Mouse (Mus musculus) lung, embryonic 16.5 days (tissue): ENCODE results near the gene Pglyrp3. TPM values are rescaled to one million over a fixed set of nuclear protein-coding genes. Genes with fewer than 3 reads are reported as not detected.
A peak's percentile ranks its signal among the peaks of the same experiment; 100 is the strongest.
"Not testable (repeated sequence)": the region's sequence is repeated elsewhere in the genome, so short reads cannot be mapped to it uniquely, and the experiment has no call there.

ENCODE experiments used
- ATAC-seq: fragments of 200-750 bp; cut with Nextera tagmentation; 2 replicates; pipeline ENCODE4 v1.8.0; 2017; ENCODE audit warnings: low read depth, mild to moderate bottlenecking, moderate library complexity
- H3K27ac ChIP-seq: fragments of 300-500 bp; sonication (generic); 2 replicates; pipeline ENCODE4 v1.5.1; 2014; ENCODE audit warnings: mild to moderate bottlenecking, control low read depth, low read length
- H3K27me3 ChIP-seq: fragments of 300-500 bp; sonication (generic); 2 replicates; pipeline ENCODE4 v1.6.1; 2014; ENCODE audit warnings: low read depth, low read length, mixed read lengths; ENCODE audit not compliant: control insufficient read depth, insufficient read depth
- H3K36me3 ChIP-seq: fragments of 300-500 bp; sonication (generic); 2 replicates; pipeline ENCODE4 v1.6.1; 2014; ENCODE audit warnings: low read length; ENCODE audit not compliant: control insufficient read depth, insufficient read depth
- H3K4me1 ChIP-seq: fragments of 300-500 bp; sonication (generic); replicated peaks from 2 replicates; pipeline ENCODE4 v1.6.1; 2014; ENCODE audit warnings: low read length, mixed read lengths; ENCODE audit not compliant: control insufficient read depth, insufficient read depth
- H3K4me2 ChIP-seq: fragments of 300-500 bp; sonication (generic); 2 replicates; pipeline ENCODE4 v1.6.1; 2014; ENCODE audit warnings: low read depth, low read length, control low read depth
- H3K4me3 ChIP-seq: fragments of 300-500 bp; sonication (generic); 2 replicates; pipeline ENCODE4 v1.5.1; 2014; ENCODE audit warnings: mild to moderate bottlenecking, low read length, control low read depth
- H3K9ac ChIP-seq: fragments of 300-500 bp; sonication (generic); 2 replicates; pipeline ENCODE4 v1.6.1; 2014; ENCODE audit warnings: low read length, control low read depth
- H3K9me3 ChIP-seq: fragments of 300-500 bp; sonication (generic); 2 replicates; pipeline ENCODE4 v1.6.1; 2016; ENCODE audit warnings: low read length; ENCODE audit not compliant: control insufficient read depth
- WGBS: fragments of 180-500 bp; shearing (Covaris S2); extraction: QIAGEN DNeasy Blood & Tissue Kit; methylation state at CpG from one replicate; pipeline ENCODE4 v1.1.7; 2014; 5-methylcytosine and 5-hydroxymethylcytosine counted together
- microRNA-seq: library from miRNA; unstranded; fragments of <30 nt; microRNA quantifications from one replicate; pipeline ENCODE4, GENCODE M21; 2016
- polyA plus RNA-seq: library from polyadenylated mRNA; unstranded; fragments of >200 nt; fragmentation: Nextera tagmentation; extraction: Ambion mirVana; gene quantifications from 2 replicates; pipeline ENCODE4 v1.2.1, GENCODE M21; 2015

The Pglyrp3 gene
- not detected in 2 replicates for polyA plus RNA-seq

GRCm38 (mm10) chr3:92014283-92014682, at the start of gene Pglyrp3:
TSS of gene Pglyrp3 (plus strand) at chr3:92014583.
- no peak within 1 kb of the TSS for H3K9ac ChIP-seq
- H3K27me3 ChIP-seq, result no peaks in the 10 kb centered on the region
- H3K4me3 ChIP-seq, result no peak within 1 kb of the TSS
- 83% methylated on average over 1 of the region's 1 CpGs for WGBS
- no peaks in the 10 kb centered on the region for H3K36me3 ChIP-seq
- no peak within 1 kb of the TSS for H3K27ac ChIP-seq
- H3K4me2 ChIP-seq, result no peak within 1 kb of the TSS
- no peak for ATAC-seq
- H3K9me3 ChIP-seq, result no peaks in the 10 kb centered on the region
- no peaks in the 10 kb centered on the region for H3K4me1 ChIP-seq

- Histone ChIP-seq H3K9ac (no peak overlapping the region), H3K27ac (no peak overlapping the region), H3K9me3 (no peaks in the 10 kb centered on the region), H3K4me1 (no peaks in the 10 kb centered on the region), H3K4me3 (no peak overlapping the region), H3K27me3 (no peaks in the 10 kb centered on the region), H3K36me3 (no peaks in the 10 kb centered on the region), H3K4me2 (no peak overlapping the region)
- no peak for ATAC-seq
- 59% methylated on average over 1 of the region's 1 CpGs for WGBS
Measured at GRCm38 (mm10) chr3:92011001-92011400, 3.4 kb upstream of the Pglyrp3 start.

GRCm38 (mm10) chr3:92024541-92024940, 10.2 kb downstream of the Pglyrp3 start:
- H3K9ac ChIP-seq, H3K4me2 ChIP-seq, H3K27ac ChIP-seq, H3K4me1 ChIP-seq, H3K36me3 ChIP-seq, ATAC-seq, H3K4me3 ChIP-seq, H3K9me3 ChIP-seq, H3K27me3 ChIP-seq: not testable (repeated sequence)
- 52% methylated on average over 24 of the region's 24 CpGs for WGBS

GRCm38 (mm10) chr3:92033203-92033602, 18.8 kb downstream of the Pglyrp3 start:
- H3K36me3 ChIP-seq, result no peaks in the 10 kb centered on the region
- whole genome bisulfite sequencing, result 43% methylated on average over 2 of the region's 2 CpGs
- H3K4me3 ChIP-seq, result no peak overlapping the region
- no peak overlapping the region for H3K4me2 ChIP-seq
- no peak overlapping the region for H3K9ac ChIP-seq
- H3K27me3 ChIP-seq, result no peaks in the 10 kb centered on the region
- ATAC-seq, result no peak
- no peaks in the 10 kb centered on the region for H3K9me3 ChIP-seq
- H3K4me1 ChIP-seq, result no peaks in the 10 kb centered on the region
- no peak overlapping the region for H3K27ac ChIP-seq

- H3K4me1 ChIP-seq, result no peaks in the 10 kb centered on the region
- 31% methylated on average over 1 of the region's 1 CpGs for WGBS
- no peak overlapping the region for H3K4me2 ChIP-seq
- no peak for ATAC-seq
- H3K36me3 ChIP-seq, result no peaks in the 10 kb centered on the region
- no peak overlapping the region for H3K9ac ChIP-seq
- H3K4me3 ChIP-seq, result no peak overlapping the region
- H3K27ac ChIP-seq, result no peak overlapping the region
- H3K27me3 ChIP-seq, result no peaks in the 10 kb centered on the region
- no peaks in the 10 kb centered on the region for H3K9me3 ChIP-seq
Measured at GRCm38 (mm10) chr3:92033892-92034291, 19.5 kb downstream of the Pglyrp3 start.

- H3K36me3 ChIP-seq, result no peaks in the 10 kb centered on the region
- no peak overlapping the region for H3K4me2 ChIP-seq
- no peaks in the 10 kb centered on the region for H3K9me3 ChIP-seq
- no peak overlapping the region for H3K27ac ChIP-seq
- H3K4me1 ChIP-seq, result no peaks in the 10 kb centered on the region
- H3K27me3 ChIP-seq, result no peaks in the 10 kb centered on the region
- WGBS, result 49% methylated on average over 6 of the region's 6 CpGs
- H3K9ac ChIP-seq, result no peak overlapping the region
- ATAC-seq, result no peak
- no peak overlapping the region for H3K4me3 ChIP-seq
Measured at GRCm38 (mm10) chr3:92050382-92051054, 36.1 kb downstream of the Pglyrp3 start.

- Histone ChIP-seq H3K4me2 (peak overlapping the region; percentile 99), H3K27me3 (peaks cover 31% of the 10 kb centered on the region), H3K4me1 (peaks cover 3% of the 10 kb centered on the region; the same call in 1 of the 2 replicates), H3K36me3 (no peaks in the 10 kb centered on the region), H3K9ac (peak overlapping the region; percentile 62), H3K27ac (no peak overlapping the region), H3K4me3 (peak overlapping the region; percentile 72), H3K9me3 (no peaks in the 10 kb centered on the region)
- WGBS, result under 1% methylated on average over 64 of the region's 82 CpGs
- peak; percentile 90 for ATAC-seq
Measured at GRCm38 (mm10) chr3:92080462-92081284, 66.3 kb downstream of the Pglyrp3 start.

Small RNA genes within 50 kb of the gene (microRNA-seq; reads per million reads assigned to microRNA genes)
- gene Gm23697, result not detected
- gene Gm25145, result not detected

Other genes starting within 250 kb of the Pglyrp3 start
- 0.24 and 1.5 TPM in 2 replicates for gene Lor, start 68.6 kb downstream of the Pglyrp3 start, polyA plus RNA-seq
- gene Prr9, start 109.4 kb downstream of the Pglyrp3 start, polyA plus RNA-seq, result not detected in 2 replicates
- gene Lelp1, start 128.2 kb downstream of the Pglyrp3 start, polyA plus RNA-seq, result not detected in 2 replicates
- 0.29 TPM in 1 of 2 replicates, not detected in the other for gene Sprr2a1, start 201.2 kb downstream of the Pglyrp3 start, polyA plus RNA-seq
- 3.2 and 14.3 TPM in 2 replicates for gene Sprr2a2, start 201.3 kb downstream of the Pglyrp3 start, polyA plus RNA-seq